ENCODE assay signal across 8 mouse cellular contexts in the genomic region with DNA sequence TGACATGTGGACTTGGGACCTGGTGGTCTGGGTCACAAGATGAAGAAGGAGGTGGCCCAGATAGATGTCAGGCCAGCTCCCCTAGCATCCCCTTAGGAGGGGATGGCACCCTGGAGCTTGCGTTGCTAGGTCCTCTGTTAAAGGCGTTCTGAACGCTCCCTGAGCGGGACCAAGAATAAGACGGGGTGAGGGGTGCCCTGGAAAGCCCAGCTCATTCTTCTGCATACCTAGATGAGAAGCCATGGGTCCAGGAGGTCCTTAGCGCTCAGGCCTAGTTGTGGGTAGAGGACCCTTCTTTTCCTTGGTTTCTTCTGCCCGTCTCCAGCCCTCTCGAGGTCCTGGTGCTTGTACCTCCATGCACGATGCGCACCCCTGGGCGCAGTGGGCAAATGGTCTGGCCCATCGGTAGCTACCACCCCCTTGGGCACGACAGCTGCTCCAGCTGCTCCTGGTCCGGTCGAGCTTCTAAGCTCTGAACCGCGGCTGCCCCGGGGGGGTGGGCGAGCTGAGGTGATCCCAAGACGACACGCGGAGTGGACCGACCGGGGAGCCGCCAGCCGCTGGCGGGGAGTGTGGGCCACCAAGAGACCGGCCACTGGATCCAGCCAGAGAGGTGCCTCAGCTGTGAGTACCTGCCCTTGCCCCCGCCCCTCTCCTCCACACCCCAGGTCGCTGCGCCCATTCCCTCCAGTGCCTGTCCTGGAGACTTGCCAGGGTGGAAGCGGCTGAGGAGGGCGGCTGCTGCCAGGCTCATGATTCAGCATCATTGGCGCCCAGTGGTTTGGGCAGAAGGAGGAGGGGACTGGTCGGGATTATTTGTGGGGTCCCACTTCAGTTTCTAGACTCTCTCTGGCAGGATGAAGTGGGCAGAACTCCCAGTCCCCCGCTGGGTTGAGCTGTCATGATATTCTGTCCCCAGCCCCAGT. TPM values are rescaled to one million over a fixed set of nuclear protein-coding genes. Genes with fewer than 3 reads are reported as not detected.
DNase-seq lines count a peak whose midpoint lies in the region; ATAC-seq and TF ChIP-seq lines count a peak whose summit lies in the region.

A gene (plus strand): TSS at position 402 of the 926 bp plus-strand sequence.

- peak within 1 kb of the TSS; percentile 71 for H3K27ac ChIP-seq in hindbrain, postnatal 0 days

- H3K4me1 ChIP-seq in hindbrain, postnatal 0 days (ENCODE audit: insufficient read depth, low read length), result no peaks in the 10 kb centered on the region; the same call in 1 of the 2 replicates

- H3K4me3 ChIP-seq in hindbrain, postnatal 0 days (ENCODE audit: low read length), result peak within 1 kb of the TSS; percentile 66

- ATAC-seq in hindbrain, postnatal 0 days, result peak; percentile 97
- no peak for ATAC-seq in activated CD4-positive, CD25-positive, alpha-beta regulatory T cell, adult 4 months

- no peaks in the 10 kb centered on the region for H3K36me3 ChIP-seq in hindbrain, postnatal 0 days (ENCODE audit: insufficient read depth, low read length)

- DNase-seq in adrenal gland, postnatal 14 days, result peak; percentile 90
- DNase-seq in embryo, embryonic 11 days, result peak; percentile 90
- DNase-seq in gastrocnemius, postnatal 10 days, result peak; percentile 76
- DNase-seq in hindbrain, postnatal 0 days (ENCODE audit: low spot score), result peak; percentile 86
- DNase-seq in left cerebral cortex, adult 11 months (ENCODE audit: low spot score), result peak; percentile 81
- peak; percentile 88 for DNase-seq in lung, postnatal 14 days
- DNase-seq in retina, postnatal 7 days (ENCODE audit: low read depth, low spot score), result peak; percentile 70

- H3K9me3 ChIP-seq in hindbrain, postnatal 0 days (ENCODE audit: low read length), result no peaks in the 10 kb centered on the region

- WGBS in hindbrain, postnatal 0 days, result under 1% methylated on average over 36 of the region's 36 CpGs

- H3K9ac ChIP-seq in hindbrain, postnatal 0 days (replicated peaks; ENCODE audit: low read length), result peak within 1 kb of the TSS; percentile 69

- no peaks in the 10 kb centered on the region for H3K27me3 ChIP-seq in hindbrain, postnatal 0 days (ENCODE audit: insufficient read depth, low read length)

- H3K4me2 ChIP-seq in hindbrain, postnatal 0 days (ENCODE audit: low read depth, low read length), result peak within 1 kb of the TSS; percentile 83

- TF ChIP-seq CTCF in hindbrain, postnatal 0 days (IDR thresholded peaks at IDR 0.05; ENCODE audit: low read depth), result no peak

RNA-seq across cellular contexts. Expression of the gene that starts here (rescaled TPM):
- 5.4 and 6.8 TPM in 2 replicates for total RNA-seq in adrenal gland, postnatal 14 days (2021)
- 10 to 100 TPM; 12.4 to 13.2 TPM for total RNA-seq in gastrocnemius, postnatal 10 days (2021)
- 20.4 and 23.9 TPM in 2 replicates for total RNA-seq in hindbrain, postnatal 0 days (2014; rRNA removed)
- polyA plus RNA-seq in hindbrain, postnatal 0 days (2015; fragmentation: Nextera tagmentation; extraction: Ambion mirVana), result 7.9 and 8.6 TPM in 2 replicates
- polyA plus RNA-seq in activated CD4-positive, CD25-positive, alpha-beta regulatory T cell, adult 4 months (2017; shearing (Covaris generic)), result not detected
